Mouse (Mus musculus): ENCODE results near the gene Sept12. TPM values are rescaled to one million over a fixed set of nuclear protein-coding genes. Genes with fewer than 3 reads are reported as not detected.

Gene Sept12
- polyA plus RNA-seq, 1 experiment from 2014 or later, result not detected

Other genes starting within 250 kb of the Sept12 start
- gene Cdip1, start 207.6 kb downstream of the Sept12 start, polyA plus RNA-seq (2015; fragmentation: Nextera tagmentation; extraction: Ambion mirVana), result 90.4 and 93.4 TPM in 2 replicates
- 0.62 and 1.4 TPM in 2 replicates for gene 4930562C15Rik, start 162.4 kb downstream of the Sept12 start, polyA plus RNA-seq (2015; fragmentation: Nextera tagmentation; extraction: Ambion mirVana)
- gene Ubald1, start 117.5 kb downstream of the Sept12 start, polyA plus RNA-seq (2015; fragmentation: Nextera tagmentation; extraction: Ambion mirVana), result 38.2 and 43.1 TPM in 2 replicates
- 97.9 and 99.3 TPM in 2 replicates for gene Mgrn1, start 111.6 kb downstream of the Sept12 start, polyA plus RNA-seq (2015; fragmentation: Nextera tagmentation; extraction: Ambion mirVana)
- gene Nudt16l1, start 59.1 kb downstream of the Sept12 start, polyA plus RNA-seq (2015; fragmentation: Nextera tagmentation; extraction: Ambion mirVana), result 144 and 152 TPM in 2 replicates
- gene Anks3, start 33.6 kb downstream of the Sept12 start, polyA plus RNA-seq (2015; fragmentation: Nextera tagmentation; extraction: Ambion mirVana), result 55.3 and 55.4 TPM in 2 replicates
- 45.1 and 46.8 TPM in 2 replicates for gene Smim22, start 9.4 kb upstream of the Sept12 start, polyA plus RNA-seq (2015; fragmentation: Nextera tagmentation; extraction: Ambion mirVana)
- gene Rogdi, start 15.7 kb upstream of the Sept12 start, polyA plus RNA-seq (2015; fragmentation: Nextera tagmentation; extraction: Ambion mirVana), result 58.8 and 62.4 TPM in 2 replicates
- gene Glyr1, start 52.0 kb upstream of the Sept12 start, polyA plus RNA-seq (2015; fragmentation: Nextera tagmentation; extraction: Ambion mirVana), result 145 and 150 TPM in 2 replicates
- gene Ubn1, start 52.2 kb upstream of the Sept12 start, polyA plus RNA-seq (2015; fragmentation: Nextera tagmentation; extraction: Ambion mirVana), result 15.5 and 17.9 TPM in 2 replicates
- 8.7 and 9.3 TPM in 2 replicates for gene Ppl, start 134.6 kb upstream of the Sept12 start, polyA plus RNA-seq (2015; fragmentation: Nextera tagmentation; extraction: Ambion mirVana)
- gene Sec14l5, start 149.3 kb upstream of the Sept12 start, polyA plus RNA-seq (2015; fragmentation: Nextera tagmentation; extraction: Ambion mirVana), result 0.65 and 0.78 TPM in 2 replicates
- 22.1 and 23.5 TPM in 2 replicates for gene Nagpa, start 206.2 kb upstream of the Sept12 start, polyA plus RNA-seq (2015; fragmentation: Nextera tagmentation; extraction: Ambion mirVana)
- 60.9 and 81.8 TPM in 2 replicates for gene AU021092, start 224.4 kb upstream of the Sept12 start, polyA plus RNA-seq (2015; fragmentation: Nextera tagmentation; extraction: Ambion mirVana)
- 32.7 and 34.1 TPM in 2 replicates for gene Alg1, start 235.8 kb upstream of the Sept12 start, polyA plus RNA-seq (2015; fragmentation: Nextera tagmentation; extraction: Ambion mirVana)

All from lung, embryonic 16.5 days (tissue).